Mouse (Mus musculus): ENCODE measurements at regions not wholly inside any gene's neighbourhood (a gene's known extent, or its start where the extent isn't known, plus 50 kb on each side); places are given as distances from the start of the nearest gene placed in this dataset.

GRCm38 (mm10) chr14:83143488-83143887 is 1299.9 kb upstream of the Pcdh17 start:
- DNase-seq (ENCODE audit: low read depth, low spot score), result peak; percentile 1

DNA sequence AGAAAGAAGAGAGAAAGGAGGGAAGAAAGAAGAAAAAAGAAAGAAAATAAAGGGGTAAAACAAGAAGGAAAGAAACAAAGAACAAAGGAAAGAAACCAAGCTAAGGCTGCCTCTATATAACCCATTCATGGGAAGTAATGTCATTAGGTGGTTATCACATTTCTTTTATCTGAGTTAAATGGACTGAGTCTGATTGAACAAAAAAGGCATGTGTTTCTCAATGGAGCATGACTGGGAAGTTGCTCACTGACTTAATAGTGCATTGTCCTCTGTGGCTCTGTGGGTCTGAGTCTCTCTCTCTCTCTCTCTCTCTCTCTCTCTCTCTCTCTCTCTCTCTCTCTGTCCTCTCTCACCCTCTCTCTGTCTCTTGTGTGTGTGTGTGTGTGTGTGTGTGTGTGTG is 1288.5 kb upstream of the Pcdh17 start:
- no peak for DNase-seq (ENCODE audit: low read depth, low spot score)
